Mouse (Mus musculus): Measurements from ENCODE around the gene Dpm3. TPM values are rescaled to one million over a fixed set of nuclear protein-coding genes. Genes with fewer than 3 reads are reported as not detected.
A peak's percentile ranks its signal among the peaks of the same experiment; 100 is the strongest.

Gene Dpm3
- polyA plus RNA-seq, 1 experiment from 2014 or later = 101 TPM

- peak within 1 kb of the TSS; percentile 64 for H3K9ac ChIP-seq
- H3K4me2 ChIP-seq (replicated peaks) = peak within 1 kb of the TSS; percentile 76
- peaks cover 16% of the 10 kb centered on the region; the same call in 1 of the 2 replicates for H3K36me3 ChIP-seq
- peaks cover 4% of the 10 kb centered on the region; the same call in 1 of the 2 replicates for H3K27me3 ChIP-seq
- peak within 1 kb of the TSS; percentile 66 for H3K27ac ChIP-seq
- peak; percentile 62 for ATAC-seq (ENCODE audit: insufficient number of reproducible peaks, insufficient read depth, low FRiP score, low TSS enrichment)
- under 1% methylated on average over 42 of the region's 42 CpGs for WGBS
- H3K4me3 ChIP-seq = peak within 1 kb of the TSS; percentile 73
- H3K4me1 ChIP-seq = peaks cover 45% of the 10 kb centered on the region
- no peaks in the 10 kb centered on the region for H3K9me3 ChIP-seq
Observed at GRCm38 (mm10) chr3:89246261-89247100, 12.7 kb upstream of the Dpm3 start, which contains the start of gene Trim46. TSS of gene Trim46 (minus strand) at chr3:89246309.

GRCm38 (mm10) chr3:89247466-89247865, 11.7 kb upstream of the Dpm3 start:
- Histone ChIP-seq H3K27me3 (peaks cover 7% of the 10 kb centered on the region; the same call in 1 of the 2 replicates), H3K9me3 (no peaks in the 10 kb centered on the region), H3K36me3 (0 out of 2 replicates have a peak, but pooled peaks cover 9% of the 10 kb centered on the region), H3K4me1 (peaks cover 48% of the 10 kb centered on the region), H3K9ac (peak overlapping the region; percentile 64; the same call in 1 of the 2 replicates), H3K4me3 (peak overlapping the region; percentile 73), H3K27ac (no peak overlapping the region), H3K4me2 (replicated peaks) (peak overlapping the region; percentile 76)
- no peak for ATAC-seq (ENCODE audit: insufficient number of reproducible peaks, insufficient read depth, low FRiP score, low TSS enrichment)
- 78% methylated on average over 4 of the region's 4 CpGs for WGBS

- H3K27me3 ChIP-seq = peaks cover 7% of the 10 kb centered on the region; the same call in 1 of the 2 replicates
- no peak for ATAC-seq (ENCODE audit: insufficient number of reproducible peaks, insufficient read depth, low FRiP score, low TSS enrichment)
- peaks cover 27% of the 10 kb centered on the region for H3K4me1 ChIP-seq
- H3K9me3 ChIP-seq = no peaks in the 10 kb centered on the region
- H3K36me3 ChIP-seq = 0 out of 2 replicates have a peak, but pooled peaks cover 9% of the 10 kb centered on the region
- no peak overlapping the region for H3K4me2 ChIP-seq (replicated peaks)
- no peak overlapping the region for H3K4me3 ChIP-seq
- H3K9ac ChIP-seq = no peak overlapping the region
- 0 out of 2 replicates have a peak overlapping the region, but pooled peaks have one; percentile 2 for H3K27ac ChIP-seq
- 18% methylated on average over 7 of the region's 7 CpGs for WGBS
Observed at GRCm38 (mm10) chr3:89250435-89251040, 8.6 kb upstream of the Dpm3 start.

GRCm38 (mm10) chr3:89251365-89251895, 7.7 kb upstream of the Dpm3 start:
- no peak overlapping the region for H3K4me3 ChIP-seq

GRCm38 (mm10) chr3:89254994-89255393, 4.2 kb upstream of the Dpm3 start:
- H3K27ac ChIP-seq = no peak overlapping the region
- H3K36me3 ChIP-seq = 0 out of 2 replicates have a peak, but pooled peaks cover under 1% of the 10 kb centered on the region
- H3K4me1 ChIP-seq = peaks cover 16% of the 10 kb centered on the region
- H3K4me2 ChIP-seq (replicated peaks) = no peak overlapping the region
- WGBS = 94% methylated on average over 5 of the region's 5 CpGs
- H3K27me3 ChIP-seq = peaks cover 7% of the 10 kb centered on the region; the same call in 1 of the 2 replicates
- ATAC-seq (ENCODE audit: insufficient number of reproducible peaks, insufficient read depth, low FRiP score, low TSS enrichment) = no peak
- H3K9ac ChIP-seq = no peak overlapping the region
- H3K9me3 ChIP-seq = no peaks in the 10 kb centered on the region
- no peak overlapping the region for H3K4me3 ChIP-seq

More at GRCm38 (mm10) chr3:89251365-89251895, 7.7 kb upstream of the Dpm3 start:
- H3K9me3 ChIP-seq = no peaks in the 10 kb centered on the region
- no peak overlapping the region for H3K27ac ChIP-seq
- 0 out of 2 replicates have a peak, but pooled peaks cover 9% of the 10 kb centered on the region for H3K36me3 ChIP-seq
- H3K4me1 ChIP-seq = peaks cover 21% of the 10 kb centered on the region
- peak overlapping the region; percentile 29 for H3K4me2 ChIP-seq (replicated peaks)
- peaks cover 7% of the 10 kb centered on the region; the same call in 1 of the 2 replicates for H3K27me3 ChIP-seq
- 4% methylated on average over 17 of the region's 17 CpGs for WGBS
- no peak for ATAC-seq (ENCODE audit: insufficient number of reproducible peaks, insufficient read depth, low FRiP score, low TSS enrichment)
- peak overlapping the region; percentile 17; the same call in 1 of the 2 replicates for H3K9ac ChIP-seq

- Histone ChIP-seq H3K36me3 (no peaks in the 10 kb centered on the region), H3K4me3 (no peak overlapping the region), H3K9me3 (no peaks in the 10 kb centered on the region), H3K27me3 (peaks cover 6% of the 10 kb centered on the region; the same call in 1 of the 2 replicates), H3K27ac (no peak overlapping the region), H3K9ac (no peak overlapping the region), H3K4me2 (replicated peaks) (no peak overlapping the region), H3K4me1 (peaks cover 9% of the 10 kb centered on the region)
- no peak for ATAC-seq (ENCODE audit: insufficient number of reproducible peaks, insufficient read depth, low FRiP score, low TSS enrichment)
- WGBS = 86% methylated on average over 5 of the region's 5 CpGs
Observed at GRCm38 (mm10) chr3:89256177-89256576, 3.0 kb upstream of the Dpm3 start.

- Histone ChIP-seq H3K36me3 (no peaks in the 10 kb centered on the region), H3K4me1 (peaks cover 4% of the 10 kb centered on the region; the same call in 1 of the 2 replicates), H3K9ac (no peak overlapping the region), H3K4me2 (replicated peaks) (no peak overlapping the region), H3K9me3 (no peaks in the 10 kb centered on the region), H3K27ac (no peak overlapping the region), H3K4me3 (no peak overlapping the region), H3K27me3 (no peaks in the 10 kb centered on the region)
- ATAC-seq (ENCODE audit: insufficient number of reproducible peaks, insufficient read depth, low FRiP score, low TSS enrichment) = no peak
- WGBS = 81% methylated on average over 3 of the region's 3 CpGs
Observed at GRCm38 (mm10) chr3:89260211-89260610, 1.1 kb downstream of the Dpm3 start.

GRCm38 (mm10) chr3:89262417-89262816, 3.3 kb downstream of the Dpm3 start:
- no peak overlapping the region for H3K4me3 ChIP-seq
- no peak for ATAC-seq (ENCODE audit: insufficient number of reproducible peaks, insufficient read depth, low FRiP score, low TSS enrichment)
- WGBS = 66% methylated on average over 10 of the region's 10 CpGs
- no peak overlapping the region for H3K4me2 ChIP-seq (replicated peaks)
- no peak overlapping the region for H3K27ac ChIP-seq
- no peaks in the 10 kb centered on the region for H3K27me3 ChIP-seq
- peaks cover 11% of the 10 kb centered on the region; the same call in 1 of the 2 replicates for H3K4me1 ChIP-seq
- no peaks in the 10 kb centered on the region for H3K9me3 ChIP-seq
- H3K36me3 ChIP-seq = no peaks in the 10 kb centered on the region
- H3K9ac ChIP-seq = no peak overlapping the region

GRCm38 (mm10) chr3:89266439-89266893, 7.3 kb downstream of the Dpm3 start:
- no peaks in the 10 kb centered on the region for H3K9me3 ChIP-seq
- H3K27me3 ChIP-seq = no peaks in the 10 kb centered on the region
- H3K4me2 ChIP-seq (replicated peaks) = peak overlapping the region; percentile 95
- peak overlapping the region; percentile 82 for H3K4me3 ChIP-seq
- H3K4me1 ChIP-seq = peaks cover 33% of the 10 kb centered on the region
- H3K36me3 ChIP-seq = no peaks in the 10 kb centered on the region
- WGBS = under 1% methylated on average over 20 of the region's 20 CpGs
- ATAC-seq (ENCODE audit: insufficient number of reproducible peaks, insufficient read depth, low FRiP score, low TSS enrichment) = peak; percentile 76; the same call in 1 of the 2 replicates
- H3K27ac ChIP-seq = peak overlapping the region; percentile 83
- H3K9ac ChIP-seq = peak overlapping the region; percentile 94

- H3K27ac ChIP-seq = no peak overlapping the region
- no peak for ATAC-seq (ENCODE audit: insufficient number of reproducible peaks, insufficient read depth, low FRiP score, low TSS enrichment)
- WGBS = 50% methylated on average over 8 of the region's 8 CpGs
- H3K9ac ChIP-seq = no peak overlapping the region
- peak overlapping the region; percentile 10; the same call in 1 of the 2 replicates for H3K4me2 ChIP-seq (replicated peaks)
- H3K4me3 ChIP-seq = no peak overlapping the region
- H3K36me3 ChIP-seq = no peaks in the 10 kb centered on the region
- H3K27me3 ChIP-seq = no peaks in the 10 kb centered on the region
- no peaks in the 10 kb centered on the region for H3K9me3 ChIP-seq
- peaks cover 33% of the 10 kb centered on the region for H3K4me1 ChIP-seq
Observed at GRCm38 (mm10) chr3:89268916-89269315, 9.8 kb downstream of the Dpm3 start.

All from embryonic facial prominence, embryonic 12.5 days (tissue).